Mouse (Mus musculus) brain, embryonic 14.5 days (tissue): Measurements from ENCODE around the gene Spata45.

Source experiments
- CTCF ChIP-seq: fragments of 200-500 bp; IDR thresholded peaks from 2 replicates; pipeline ENCODE4 v1.5.1; 2012; ENCODE audit warnings: inconsistent platforms, mild to moderate bottlenecking, moderate library complexity, borderline replicate concordance; ENCODE audit not compliant: insufficient read depth, insufficient read length; ENCODE audit errors: extremely low read depth
- POLR2A ChIP-seq: fragments of 200-500 bp; IDR thresholded peaks from 2 replicates; pipeline ENCODE4 v1.6.1; 2012; ENCODE audit warnings: mild to moderate bottlenecking, inconsistent platforms, borderline replicate concordance; ENCODE audit not compliant: poor library complexity, insufficient read depth, insufficient read length, severe bottlenecking; ENCODE audit errors: extremely low read depth

DNA sequence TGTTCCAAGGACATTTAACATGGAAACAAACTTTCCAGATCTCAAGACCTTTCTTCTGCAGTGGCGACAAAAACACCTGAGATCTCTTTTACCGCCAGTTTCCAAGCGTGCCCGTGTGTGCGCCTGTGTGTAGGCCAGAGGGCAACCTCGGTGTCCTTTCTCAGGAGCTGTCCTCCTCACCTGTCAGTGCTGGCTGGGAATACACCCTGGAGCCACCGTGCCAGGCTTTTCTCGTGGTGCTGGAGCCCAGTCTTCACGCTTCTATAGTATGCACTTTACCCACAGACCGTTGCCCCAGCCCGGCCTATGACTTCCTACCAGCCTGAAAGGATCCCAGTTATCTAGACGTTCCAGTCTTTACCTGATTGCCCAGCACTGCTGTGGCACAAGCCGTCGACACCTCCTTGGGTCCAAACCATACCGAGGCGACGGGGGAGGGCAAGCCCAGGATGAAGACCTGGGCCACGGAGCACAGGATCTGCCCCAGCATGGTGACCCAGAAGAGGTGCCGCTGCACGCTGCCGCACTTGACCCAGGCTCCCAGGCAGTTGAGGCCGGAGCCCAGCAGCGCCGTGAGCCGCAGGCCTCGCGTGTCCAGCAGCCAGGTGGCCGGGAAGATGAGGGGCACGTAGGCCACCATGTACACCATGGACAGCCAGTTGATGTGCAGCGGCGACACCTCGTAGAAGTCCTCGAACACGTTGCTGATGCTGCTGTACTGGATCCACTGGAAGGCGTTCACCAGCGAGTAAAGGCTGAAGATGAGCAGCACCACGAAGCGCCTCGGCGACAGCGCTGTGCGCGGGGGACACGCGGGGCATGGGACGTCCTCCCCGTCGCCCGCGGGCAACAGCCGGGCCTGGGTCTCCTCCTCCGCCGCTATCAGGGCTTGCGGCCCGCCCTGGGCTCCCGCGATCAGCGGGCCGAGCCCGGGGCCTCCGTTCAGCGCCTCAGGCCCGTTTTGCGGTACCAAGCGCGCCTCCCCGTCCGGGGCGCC lies 11.1 kb upstream of the Spata45 start:
- TF ChIP-seq CTCF (no peak), POLR2A (no peak)
